Mouse (Mus musculus) hindbrain, embryonic 11.5 days (tissue): Measurements from ENCODE around the gene Mib2. TPM values are rescaled to one million over a fixed set of nuclear protein-coding genes. Genes with fewer than 3 reads are reported as not detected.
A peak's percentile ranks its signal among the peaks of the same experiment; 100 is the strongest.
"Not testable (repeated sequence)": the region's sequence is repeated elsewhere in the genome, so short reads cannot be mapped to it uniquely, and the experiment has no call there.

Experiments used
- ATAC-seq: fragments of 200-750 bp; cut with Nextera tagmentation; 2 replicates; pipeline ENCODE4 v1.8.0; 2017; ENCODE audit warnings: mild to moderate bottlenecking, moderate TSS enrichment, moderate library complexity; ENCODE audit not compliant: low FRiP score
- DNase-seq: peaks from one replicate; pipeline ENCODE4 v3.0.0-alpha.2; 2015; ENCODE audit warnings: low spot score
- H3K27ac ChIP-seq: fragments of 300-500 bp; sonication (generic); 2 replicates; pipeline ENCODE4 v1.5.1; 2014; ENCODE audit warnings: mild to moderate bottlenecking, low read depth, low read length
- H3K27me3 ChIP-seq: fragments of 300-500 bp; sonication (generic); 2 replicates; pipeline ENCODE4 v1.6.1; 2014; ENCODE audit warnings: mild to moderate bottlenecking, low read length, moderate library complexity, mixed read lengths; ENCODE audit not compliant: control insufficient read depth, insufficient read depth
- H3K36me3 ChIP-seq: fragments of 300-500 bp; sonication (generic); 2 replicates; pipeline ENCODE4 v1.6.1; 2014; ENCODE audit warnings: mild to moderate bottlenecking, low read length, moderate library complexity, mixed read lengths; ENCODE audit not compliant: control insufficient read depth, insufficient read depth
- H3K4me1 ChIP-seq: fragments of 300-500 bp; sonication (generic); replicated peaks from 2 replicates; pipeline ENCODE4 v1.6.1; 2014; ENCODE audit warnings: low read length, mixed read lengths; ENCODE audit not compliant: control insufficient read depth, insufficient read depth
- H3K4me2 ChIP-seq: fragments of 300-500 bp; sonication (generic); replicated peaks from 2 replicates; pipeline ENCODE4 v1.6.1; 2014; ENCODE audit warnings: mild to moderate bottlenecking, low read depth, low read length
- H3K4me3 ChIP-seq: fragments of 300-500 bp; sonication (generic); 2 replicates; pipeline ENCODE4 v1.5.1; 2014; ENCODE audit warnings: low read depth, low read length
- H3K9ac ChIP-seq: fragments of 300-500 bp; sonication (generic); 2 replicates; pipeline ENCODE4 v1.6.1; 2014; ENCODE audit warnings: low read depth, low read length
- H3K9me3 ChIP-seq: fragments of 300-500 bp; sonication (generic); 2 replicates; pipeline ENCODE4 v1.6.1; 2016; ENCODE audit warnings: low read length; ENCODE audit not compliant: control insufficient read depth
- WGBS: fragments of 180-500 bp; shearing (Covaris S2); extraction: QIAGEN DNeasy Blood & Tissue Kit; methylation state at CpG from one replicate; pipeline ENCODE4 v1.1.7; 2014; 5-methylcytosine and 5-hydroxymethylcytosine counted together
- polyA plus RNA-seq: library from polyadenylated mRNA; unstranded; fragments of >200 nt; fragmentation: Nextera tagmentation; extraction: Ambion mirVana; gene quantifications from 2 replicates; pipeline ENCODE4 v1.2.1, GENCODE M21; 2014

The Mib2 gene
- polyA plus RNA-seq, 1 experiment from 2014 or later: 9.9 TPM

DNA sequence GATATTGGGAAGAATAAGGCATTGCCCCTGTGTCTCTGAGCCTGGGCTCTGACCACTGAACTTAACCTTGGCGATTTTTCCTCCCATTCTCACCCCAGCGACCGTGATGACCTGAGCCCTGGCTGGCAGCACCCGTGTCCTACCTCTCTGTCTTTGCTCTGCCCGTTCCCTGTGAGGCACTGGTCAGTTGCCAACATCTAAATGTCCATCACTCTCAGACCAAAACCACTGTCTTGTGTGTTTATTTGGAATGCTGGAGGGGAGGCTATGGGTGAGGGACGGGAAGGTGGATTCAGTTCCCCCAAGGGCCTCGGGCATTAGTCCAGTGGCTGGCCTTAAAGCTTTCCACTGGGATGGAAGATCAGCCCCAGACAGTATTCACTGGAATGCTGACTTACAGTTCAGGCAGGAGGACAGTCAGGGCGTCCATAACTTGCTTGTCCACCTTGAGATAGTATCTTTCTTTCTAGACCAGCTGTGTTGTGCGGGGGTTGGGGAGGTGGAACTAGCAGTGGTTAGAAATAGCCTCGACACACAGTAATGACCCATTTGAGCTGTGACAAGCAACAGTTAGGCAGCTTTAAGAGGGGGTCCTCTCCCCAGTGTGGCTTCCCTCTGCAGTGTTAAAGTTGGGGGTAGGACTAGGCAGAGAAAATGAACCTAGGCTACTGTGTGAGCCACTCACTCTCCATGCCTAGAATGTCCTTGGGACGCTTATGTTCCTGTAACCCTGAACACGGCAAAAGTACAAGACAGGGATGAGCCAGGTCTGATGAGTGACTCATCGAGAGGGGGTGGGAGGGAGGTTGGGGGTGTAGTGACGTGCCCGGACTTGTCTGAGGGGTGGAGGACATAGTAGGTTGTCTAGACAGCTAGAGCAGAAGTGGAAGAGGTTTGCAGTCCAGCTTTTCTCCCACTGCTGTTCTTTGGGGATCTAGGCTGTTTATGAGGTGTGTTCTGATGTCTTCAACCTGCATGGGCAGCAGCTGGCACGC lies 27.6 kb upstream of the Mib2 start:
- WGBS: 75% methylated on average over 16 of the region's 16 CpGs
- no peaks in the 10 kb centered on the region; the same call in 1 of the 2 replicates for H3K4me1 ChIP-seq
- H3K9ac ChIP-seq: no peak overlapping the region
- ATAC-seq (no peak), DNase-seq (no peak)
- H3K4me2 ChIP-seq: no peak overlapping the region
- H3K27me3 ChIP-seq: peaks cover 12% of the 10 kb centered on the region
- H3K4me3 ChIP-seq: no peak overlapping the region
- no peak overlapping the region for H3K27ac ChIP-seq
- H3K36me3 ChIP-seq: no peaks in the 10 kb centered on the region
- H3K9me3 ChIP-seq: no peaks in the 10 kb centered on the region

DNA sequence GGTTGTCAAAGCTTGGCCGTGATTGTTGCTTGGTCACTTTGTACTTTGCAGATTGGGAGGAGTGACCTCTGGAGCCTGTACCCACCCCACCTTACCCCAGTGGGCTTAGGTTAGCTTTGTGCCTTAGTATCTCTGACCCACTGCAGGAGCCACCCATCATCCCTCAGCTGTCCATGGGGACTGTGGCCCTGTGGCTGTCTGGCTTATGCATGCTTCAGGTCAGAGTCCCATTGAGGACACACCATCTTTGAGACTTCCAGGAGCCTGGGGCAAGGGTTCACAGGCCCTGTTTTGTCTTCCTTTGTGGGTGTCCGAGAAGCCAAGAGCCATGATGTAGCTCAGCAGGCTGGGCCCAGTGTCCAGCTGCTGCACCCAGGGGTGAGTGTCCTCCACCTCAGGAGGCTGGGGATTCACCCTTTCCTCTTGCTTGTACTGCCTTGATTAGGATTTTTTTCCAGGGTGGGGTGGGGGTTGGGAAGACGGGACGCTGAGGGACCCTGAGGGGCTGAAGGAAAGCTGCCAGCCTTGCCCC lies 26.6 kb upstream of the Mib2 start:
- H3K9me3 ChIP-seq: no peaks in the 10 kb centered on the region
- peak overlapping the region; percentile 93 for H3K4me2 ChIP-seq
- 84% methylated on average over 4 of the region's 4 CpGs for WGBS
- DNase-seq: no peak
- H3K27ac ChIP-seq: no peak overlapping the region
- H3K27me3 ChIP-seq: peaks cover 12% of the 10 kb centered on the region
- no peaks in the 10 kb centered on the region for H3K36me3 ChIP-seq
- ATAC-seq: no peak
- H3K4me1 ChIP-seq: no peaks in the 10 kb centered on the region; the same call in 1 of the 2 replicates
- H3K9ac ChIP-seq: no peak overlapping the region
- H3K4me3 ChIP-seq: peak overlapping the region; percentile 67; the same call in 1 of the 2 replicates

DNA sequence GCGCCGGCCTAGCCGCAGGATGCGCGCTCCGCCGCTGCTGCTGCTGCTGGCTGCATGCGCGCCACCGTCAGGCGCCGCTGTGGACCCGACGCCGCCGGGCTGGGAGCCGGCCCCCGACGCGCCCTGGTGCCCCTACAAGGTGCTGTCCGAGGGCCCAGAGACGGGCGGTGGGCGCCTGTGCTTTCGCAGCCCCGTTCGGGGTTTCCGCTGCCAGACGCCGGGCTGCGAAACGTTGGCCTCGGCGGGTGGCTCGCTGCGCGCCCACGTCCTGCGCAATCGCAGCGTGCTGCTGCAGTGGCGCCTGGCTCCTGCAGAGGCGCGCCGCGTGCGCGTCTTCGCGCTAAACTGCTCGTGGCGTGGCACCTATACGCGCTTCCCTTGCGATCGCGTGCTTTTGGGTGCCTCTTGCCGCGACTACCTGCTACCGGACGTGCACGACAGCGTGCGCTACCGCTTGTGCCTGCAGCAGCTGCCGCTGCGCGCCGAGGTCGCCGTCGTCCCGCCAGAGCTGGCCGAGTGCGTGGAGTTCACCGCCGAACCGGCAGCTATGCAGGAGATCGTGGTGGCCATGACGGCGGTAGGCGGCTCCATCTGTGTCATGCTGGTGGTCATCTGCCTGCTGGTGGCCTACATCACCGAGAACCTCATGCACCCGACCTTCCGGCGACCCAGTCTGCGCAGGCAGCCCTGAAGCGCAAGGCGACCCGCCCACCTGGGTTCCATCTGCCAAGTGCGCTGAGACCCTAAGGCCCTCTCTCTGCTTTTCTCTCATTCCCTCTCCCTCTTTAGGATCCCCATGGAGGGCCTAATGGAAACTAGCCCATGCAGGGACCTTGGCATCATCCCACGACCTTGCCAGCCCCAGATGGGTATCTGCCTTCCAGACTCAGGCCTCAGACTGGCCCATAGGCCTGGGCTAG lies 25.7 kb upstream of the Mib2 start:
- no peaks in the 10 kb centered on the region for H3K9me3 ChIP-seq
- DNase-seq (peak; percentile 76), ATAC-seq (peak; percentile 69; the same call in 1 of the 2 replicates)
- no peaks in the 10 kb centered on the region for H3K36me3 ChIP-seq
- H3K4me2 ChIP-seq: peak overlapping the region; percentile 93
- peak overlapping the region; percentile 67 for H3K4me3 ChIP-seq
- H3K27me3 ChIP-seq: peaks cover 12% of the 10 kb centered on the region
- H3K27ac ChIP-seq: peak overlapping the region; percentile 69; the same call in 1 of the 2 replicates
- no peaks in the 10 kb centered on the region; the same call in 1 of the 2 replicates for H3K4me1 ChIP-seq
- WGBS: 1% methylated on average over 78 of the region's 92 CpGs
- peak overlapping the region; percentile 80 for H3K9ac ChIP-seq

DNA sequence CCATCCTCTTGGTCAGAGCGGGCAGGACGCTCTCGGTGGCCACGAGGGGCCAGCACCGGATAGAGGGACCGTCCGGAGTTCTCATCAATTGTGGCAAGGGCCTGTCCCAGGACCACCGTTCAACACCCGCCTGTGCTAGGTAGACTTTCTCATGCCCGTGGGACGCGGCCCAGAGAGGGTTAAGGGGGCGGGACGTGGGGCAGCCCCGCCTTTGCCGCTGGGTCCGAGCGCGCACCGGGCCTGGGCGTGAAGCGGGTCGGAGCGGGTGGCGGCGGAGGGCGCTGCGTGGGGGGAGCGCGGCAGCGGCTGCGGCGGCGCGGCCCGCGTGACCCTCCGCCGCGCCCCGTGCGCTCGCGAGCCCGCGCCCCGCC lies 25.1 kb upstream of the Mib2 start, which contains the start of gene Fndc10:
TSS of gene Fndc10 (plus strand) at position 232 of the 371 bp plus-strand sequence.
- DNase-seq (peak; percentile 80), ATAC-seq (peak; percentile 83)
- under 1% methylated on average over 24 of the region's 47 CpGs for WGBS
- no peaks in the 10 kb centered on the region for H3K9me3 ChIP-seq
- peak within 1 kb of the TSS; percentile 69; the same call in 1 of the 2 replicates for H3K27ac ChIP-seq
- H3K4me3 ChIP-seq: peak within 1 kb of the TSS; percentile 67
- H3K4me2 ChIP-seq: peak within 1 kb of the TSS; percentile 93
- H3K4me1 ChIP-seq: no peaks in the 10 kb centered on the region; the same call in 1 of the 2 replicates
- peaks cover 12% of the 10 kb centered on the region for H3K27me3 ChIP-seq
- peak within 1 kb of the TSS; percentile 80 for H3K9ac ChIP-seq
- no peaks in the 10 kb centered on the region for H3K36me3 ChIP-seq

DNA sequence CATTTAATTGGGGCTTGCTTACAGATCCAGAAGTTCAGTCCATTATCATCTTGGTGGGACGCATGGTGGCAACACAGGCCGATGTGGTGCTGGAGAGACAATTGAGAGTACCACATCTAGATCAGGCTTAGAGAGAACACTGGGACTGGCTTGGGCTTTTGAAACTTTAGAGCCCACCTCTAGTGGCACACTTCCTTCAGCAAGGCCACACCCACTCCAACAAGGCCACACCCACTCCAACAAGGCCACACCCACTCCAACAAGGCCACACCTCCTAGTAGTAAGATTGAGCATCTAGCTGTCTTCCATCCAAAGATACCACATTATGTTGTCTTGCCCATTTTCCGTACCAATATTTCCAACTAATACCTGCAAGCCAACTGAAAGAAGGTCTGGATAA lies 23.4 kb upstream of the Mib2 start:
- 95% methylated on average over 3 of the region's 3 CpGs for WGBS
- H3K4me1 ChIP-seq: no peaks in the 10 kb centered on the region; the same call in 1 of the 2 replicates
- H3K36me3 ChIP-seq: no peaks in the 10 kb centered on the region
- no peak for DNase-seq
- no peak overlapping the region for H3K4me2 ChIP-seq
- H3K9me3 ChIP-seq: no peaks in the 10 kb centered on the region
- H3K27me3 ChIP-seq: peaks cover 12% of the 10 kb centered on the region
- H3K27ac ChIP-seq: no peak overlapping the region
- H3K9ac ChIP-seq: no peak overlapping the region
- H3K4me3 ChIP-seq: no peak overlapping the region
- ATAC-seq: no peak

DNA sequence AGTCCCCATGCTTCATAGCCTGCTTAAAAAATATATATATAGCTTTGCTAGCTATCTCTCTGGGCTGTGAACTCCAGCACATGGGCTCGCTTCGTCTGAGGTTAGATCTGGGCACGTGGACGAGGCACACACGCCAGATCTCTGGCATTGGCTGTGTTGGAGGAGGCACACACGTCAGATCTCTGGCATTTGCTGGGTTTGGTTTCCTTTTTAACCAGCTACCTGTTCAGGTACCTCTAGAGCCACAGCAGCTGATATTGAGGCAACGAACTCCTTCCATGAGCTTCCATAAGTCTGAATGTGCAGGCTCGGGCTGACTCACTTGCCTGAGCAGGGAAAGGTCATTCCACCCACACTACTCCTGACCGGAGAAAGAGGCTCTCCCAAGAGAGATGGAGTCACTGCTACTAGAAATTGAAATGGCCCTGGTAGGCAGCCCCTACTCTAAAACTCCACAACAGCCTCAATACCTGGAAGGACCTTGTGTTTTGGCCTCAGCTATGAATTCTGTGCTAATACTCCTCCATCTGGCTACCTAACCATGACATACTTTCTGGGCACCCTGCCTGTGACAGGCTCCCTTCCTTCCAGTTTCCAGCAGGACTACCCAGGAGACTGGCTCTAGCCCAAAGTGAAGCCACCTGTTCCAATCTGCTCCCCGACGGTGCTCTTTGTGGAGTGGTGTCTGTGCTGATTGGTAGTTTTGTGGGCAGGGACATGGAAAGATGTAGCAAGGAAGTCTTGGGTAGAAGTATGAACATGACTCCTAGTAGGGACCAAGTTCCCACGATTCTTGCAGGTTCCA lies 21.8 kb upstream of the Mib2 start:
- Histone ChIP-seq H3K4me1 (no peaks in the 10 kb centered on the region; the same call in 1 of the 2 replicates), H3K4me3 (no peak overlapping the region), H3K9ac (no peak overlapping the region), H3K27me3 (peaks cover 10% of the 10 kb centered on the region), H3K9me3 (no peaks in the 10 kb centered on the region), H3K4me2 (no peak overlapping the region), H3K36me3 (no peaks in the 10 kb centered on the region), H3K27ac (no peak overlapping the region)
- 81% methylated on average over 12 of the region's 12 CpGs for WGBS
- DNase-seq (no peak), ATAC-seq (no peak)

DNA sequence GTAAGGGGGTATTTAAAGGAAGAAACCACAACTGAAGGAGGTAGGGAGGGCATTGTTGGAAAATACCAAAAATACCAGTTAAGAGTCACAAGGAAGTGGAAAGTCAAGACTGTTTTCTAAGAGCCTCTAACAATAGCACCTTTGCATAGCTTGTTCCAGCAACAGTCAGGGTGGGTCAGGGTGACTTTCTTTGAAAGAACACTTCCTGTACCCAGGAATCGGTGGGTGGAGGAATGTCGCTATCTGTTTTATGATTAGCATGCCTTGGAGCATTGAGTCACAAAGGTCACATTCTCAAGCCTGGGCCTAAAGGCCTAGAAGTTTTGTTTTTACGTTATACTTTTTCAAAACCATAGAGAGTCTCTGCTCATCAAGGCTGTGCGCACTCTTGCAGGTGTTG lies 18.8 kb upstream of the Mib2 start:
- H3K4me1 ChIP-seq, H3K9ac ChIP-seq, ATAC-seq, H3K27me3 ChIP-seq, H3K36me3 ChIP-seq, H3K4me3 ChIP-seq, H3K9me3 ChIP-seq, H3K4me2 ChIP-seq, DNase-seq, H3K27ac ChIP-seq: not testable (repeated sequence)
- 84% methylated on average over 4 of the region's 4 CpGs for WGBS
